Mouse (Mus musculus) ES-E14 (cell line): ENCODE data around the gene Vmn1r46. TPM values are rescaled to one million over a fixed set of nuclear protein-coding genes. Genes with fewer than 3 reads are reported as not detected.
"Not testable (repeated sequence)": the region's sequence is repeated elsewhere in the genome, so short reads cannot be mapped to it uniquely, and the experiment has no call there.

ENCODE experiments used
- DNase-seq: peaks from one replicate; pipeline ENCODE4 v3.0.0-alpha.2; 2013; ENCODE audit warnings: low read depth, low spot score
- H3K27ac ChIP-seq: 2 replicates; pipeline ENCODE4 v1.5.1; 2012; ENCODE audit warnings: low read depth, mild to moderate bottlenecking, low read length, moderate library complexity, mixed read lengths; ENCODE audit not compliant: poor library complexity, insufficient read depth, severe bottlenecking
- H3K36me3 ChIP-seq: 2 replicates; pipeline ENCODE4 v1.6.1; 2012; ENCODE audit warnings: mild to moderate bottlenecking, low read length, moderate library complexity, mixed read lengths; ENCODE audit not compliant: control insufficient read depth, poor library complexity, insufficient read depth, severe bottlenecking
- H3K4me1 ChIP-seq, 2 experiments: fragments of 150-350 bp in 1 of 2; sonication (generic) in 1 of 2; 2 replicates each; pipeline ENCODE4 v1.6.1; 2012; ENCODE audit warnings: low read length in 2 of 2, mild to moderate bottlenecking in 1 of 2, mixed read lengths in 1 of 2; ENCODE audit not compliant: control insufficient read depth in 2 of 2, insufficient read depth in 2 of 2, poor library complexity in 1 of 2
- H3K4me3 ChIP-seq, 2 experiments: fragments of 150-350 bp in 1 of 2; sonication (generic) in 1 of 2; 2 replicates each; pipeline ENCODE4 v1.5.1; 2012; ENCODE audit warnings: low read length in 2 of 2, low read depth in 1 of 2, mild to moderate bottlenecking in 1 of 2, mixed read lengths in 1 of 2; ENCODE audit not compliant: insufficient read depth in 1 of 2, poor library complexity in 1 of 2, severe bottlenecking in 1 of 2
- H3K9ac ChIP-seq: 2 replicates; pipeline ENCODE4 v1.6.1; 2012; ENCODE audit warnings: low read depth, mild to moderate bottlenecking, low read length, mixed read lengths; ENCODE audit not compliant: poor library complexity, insufficient read depth, severe bottlenecking
- H3K9me3 ChIP-seq: fragments of 150-350 bp; sonication (generic); 2 replicates; pipeline ENCODE4 v1.6.1; 2012; ENCODE audit warnings: low read depth, mild to moderate bottlenecking, low read length; ENCODE audit not compliant: control insufficient read depth, insufficient read depth
- CHD2 ChIP-seq: IDR thresholded peaks from 2 replicates; pipeline ENCODE4 v1.6.1; 2014; ENCODE audit warnings: mild to moderate bottlenecking, low read depth, low read length, inconsistent platforms
- HCFC1 ChIP-seq: IDR thresholded peaks from 2 replicates; pipeline ENCODE4 v1.6.1; 2012; ENCODE audit warnings: low read length, inconsistent platforms, borderline replicate concordance; ENCODE audit not compliant: insufficient read depth
- MAFK ChIP-seq: IDR thresholded peaks from 2 replicates; pipeline ENCODE4 v1.6.1; 2014; ENCODE audit warnings: mild to moderate bottlenecking, low read depth, low read length, inconsistent platforms; ENCODE audit not compliant: insufficient read depth
- ZC3H11A ChIP-seq: IDR thresholded peaks from 2 replicates; pipeline ENCODE4 v1.6.1; 2012; ENCODE audit warnings: low read depth, mild to moderate bottlenecking, inconsistent platforms, low read length, borderline replicate concordance
- ZNF384 ChIP-seq: IDR thresholded peaks from 2 replicates; pipeline ENCODE4 v1.6.1; 2012; ENCODE audit warnings: low read depth, low read length, inconsistent platforms
- in situ Hi-C, 2 experiments: fragments of 600-800 bp; cut with MboI; formaldehyde crosslinking; loops; one replicate each; pipeline ENCODE4 v1.15.1; 2025; ENCODE audit warnings: low sequenced_read_pairs in 2 of 2, inconsistent platforms in 1 of 2; ENCODE audit not compliant: unreplicated experiment in 2 of 2
- total RNA-seq: library from RNA; depleted of rRNA; stranded (reverse); fragments of 300-350 nt; gene quantifications from 2 replicates; pipeline ENCODE4 v1.2.3, GENCODE M21; 2012; rRNA removed

The Vmn1r46 gene
- total RNA-seq, 1 experiment: not detected

- TF ChIP-seq HCFC1 (no peak), CHD2 (no peak), ZC3H11A (no peak), ZNF384 (no peak), MAFK (no peak)
- Histone ChIP-seq H3K4me1 (no peaks in the 10 kb centered on the region), H3K4me3 (no peak overlapping the region), H3K27ac (no peak overlapping the region), H3K9me3 (no peaks in the 10 kb centered on the region), H3K9ac (no peak overlapping the region), H3K36me3 (no peaks in the 10 kb centered on the region)
- DNase-seq: no peak
- in situ Hi-C loops: no loop called here
Observed at GRCm38 (mm10) chr6:89985989-89986388, 16.9 kb downstream of the Vmn1r46 start.

DNA sequence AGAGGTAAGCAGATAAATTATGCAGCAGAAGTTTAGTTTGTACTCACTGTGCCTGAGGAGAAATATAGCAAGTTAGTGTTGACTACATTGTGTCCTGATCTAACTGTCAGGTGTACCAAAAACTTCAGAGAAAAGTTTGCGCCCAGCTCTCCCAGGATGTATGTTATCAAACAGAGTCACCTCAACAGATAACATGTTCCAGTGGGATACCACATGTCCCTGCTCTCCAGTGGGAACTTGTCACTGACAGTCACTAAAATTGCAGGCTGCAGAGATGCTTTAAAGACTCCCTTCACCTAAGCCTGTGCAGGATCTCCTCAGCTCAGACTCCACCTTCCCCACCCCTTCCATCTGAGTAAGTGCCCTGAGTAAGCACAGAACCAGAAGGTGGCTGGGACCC is 46.7 kb downstream of the Vmn1r46 start, which contains the start of gene Vmn1r47:
TSS of gene Vmn1r47 (plus strand) at position 301 of the 400 bp plus-strand sequence.
- H3K27ac ChIP-seq, DNase-seq, H3K9ac ChIP-seq, H3K36me3 ChIP-seq, H3K9me3 ChIP-seq, H3K4me3 ChIP-seq, H3K4me1 ChIP-seq, in situ Hi-C loops: not testable (repeated sequence)

Other genes starting within 250 kb of the Vmn1r46 start
- not detected in 2 replicates for gene Vmn1r41, start 228.5 kb upstream of the Vmn1r46 start, total RNA-seq
- gene Vmn1r42, start 92.9 kb upstream of the Vmn1r46 start, total RNA-seq: not detected in 2 replicates
- 0.13 TPM in 1 of 2 replicates, not detected in the other for gene Vmn1r43, start 92.9 kb upstream of the Vmn1r46 start, total RNA-seq
- gene Vmn1r44, start 85.7 kb upstream of the Vmn1r46 start, total RNA-seq: not detected in 2 replicates
- gene Vmn1r45, start 28.7 kb upstream of the Vmn1r46 start, total RNA-seq: not detected in 2 replicates
- gene Vmn1r47, start 46.8 kb downstream of the Vmn1r46 start, total RNA-seq: 0.58 and 1.4 TPM in 2 replicates
- gene Vmn1r48, start 67.5 kb downstream of the Vmn1r46 start, total RNA-seq: not detected in 2 replicates
- gene Vmn1r49, start 109.2 kb downstream of the Vmn1r46 start, total RNA-seq: not detected in 2 replicates
- not detected in 2 replicates for gene Vmn1r50, start 132.1 kb downstream of the Vmn1r46 start, total RNA-seq
- not detected in 2 replicates for gene Vmn1r51, start 153.3 kb downstream of the Vmn1r46 start, total RNA-seq
- not detected in 2 replicates for gene Vmn1r52, start 205.5 kb downstream of the Vmn1r46 start, total RNA-seq
- not detected in 2 replicates for gene V1ra8, start 233.5 kb downstream of the Vmn1r46 start, total RNA-seq